Mouse (Mus musculus): ENCODE measurements around the gene Rps6ka2.

- TF ChIP-seq POLR2A (IDR thresholded peaks at IDR 0.05; ENCODE audit: borderline replicate concordance, extremely low read depth, insufficient read depth, insufficient read length, poor library complexity, severe bottlenecking) (no peak), CTCF (IDR thresholded peaks at IDR 0.05; ENCODE audit: borderline replicate concordance, extremely low read depth, insufficient read depth, insufficient read length) (no peak)
These were observed 109.3 kb downstream of the Rps6ka2 start for GRCm38 (mm10) chr17:7279251-7279650.
